Mouse (Mus musculus): Measurements from ENCODE around the gene Slc39a11.
A peak's percentile ranks its signal among the peaks of the same experiment; 100 is the strongest.

DNA sequence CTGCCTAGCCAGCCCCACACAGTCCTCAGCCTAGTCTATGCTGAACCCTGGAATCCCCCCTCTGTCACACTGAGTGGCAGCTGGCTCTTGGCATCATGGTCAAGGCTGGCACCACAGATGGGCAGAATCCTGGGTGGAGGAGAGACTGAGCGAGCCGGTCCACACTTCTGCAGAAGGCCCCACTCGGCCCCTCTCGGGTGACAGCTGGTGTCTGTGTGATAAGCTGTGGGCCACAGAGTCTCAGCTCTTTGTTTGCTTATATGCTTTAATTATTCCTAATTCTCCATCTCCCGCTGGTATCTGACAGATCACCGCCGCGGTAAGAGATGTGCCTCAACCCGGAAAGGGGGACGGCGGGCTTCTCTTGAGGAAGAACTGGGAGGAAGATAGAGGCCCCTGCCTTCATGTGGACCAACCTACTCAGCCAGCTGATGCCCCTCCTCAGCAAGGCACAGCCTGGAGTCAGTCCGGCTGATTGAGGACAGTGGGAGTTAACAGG lies 182.5 kb downstream of the Slc39a11 start:
- no peak for TF ChIP-seq CTCF (conservative IDR thresholded peaks at IDR 0.05 in 1 of 2, IDR thresholded peaks at IDR 0.05 in 1 of 2; ENCODE audit: low read depth in 2 of 2, low read length in 2 of 2)
- TF ChIP-seq MYC (IDR thresholded peaks at IDR 0.05; ENCODE audit: low read depth, low read length): no peak
- TF ChIP-seq TBP (conservative IDR thresholded peaks at IDR 0.05; ENCODE audit: low read depth, low read length): no peak
- no peak for TF ChIP-seq MXI1 (IDR thresholded peaks at IDR 0.05; ENCODE audit: low read depth, low read length)
- TF ChIP-seq EP300 (IDR thresholded peaks at IDR 0.05; ENCODE audit: low read length): 0 out of 2 replicates have a peak, but pooled peaks have one; percentile 27
- no peak for TF ChIP-seq POLR2A (IDR thresholded peaks at IDR 0.05; ENCODE audit: low read depth, low read length)
- TF ChIP-seq SMC3 (IDR thresholded peaks at IDR 0.05; ENCODE audit: low read depth, low read length): no peak
- TF ChIP-seq MEF2A (IDR thresholded peaks at IDR 0.05; ENCODE audit: borderline replicate concordance, low read depth, low read length): no peak
- no peak for TF ChIP-seq CHD2 (IDR thresholded peaks at IDR 0.05; ENCODE audit: low read length)
- 0 out of 2 replicates have a peak, but pooled peaks have one; percentile 11 for TF ChIP-seq ETS1 (conservative IDR thresholded peaks at IDR 0.05; ENCODE audit: low read depth, low read length)
- no peak for TF ChIP-seq ZMIZ1 (IDR thresholded peaks at IDR 0.05; ENCODE audit: low read depth, low read length)

Measured in CH12.LX (cell line).